ENCODE assay signal across 31 mouse cellular contexts in the genomic region with DNA sequence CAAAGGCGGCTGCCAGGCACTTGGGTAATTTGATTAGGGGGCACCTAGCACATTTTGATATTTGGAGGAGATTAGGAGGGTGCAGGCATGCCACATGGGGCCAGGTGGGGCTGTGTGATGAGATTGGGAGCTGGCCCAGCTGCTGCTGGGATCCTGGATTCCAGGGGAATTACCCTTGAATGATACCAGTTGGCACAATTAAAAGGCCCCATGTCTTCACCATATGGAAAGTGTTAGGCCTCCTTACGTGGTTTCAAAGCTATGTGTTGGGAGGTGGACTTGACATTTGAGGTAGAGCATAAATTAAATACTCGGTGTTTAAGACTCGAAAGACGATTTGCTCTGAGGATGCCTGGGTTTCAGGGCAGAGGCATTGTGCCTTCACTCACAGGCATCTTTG. TPM values are rescaled to one million over a fixed set of nuclear protein-coding genes. Genes with fewer than 3 reads are reported as not detected.
DNase-seq lines count a peak whose midpoint lies in the region; ATAC-seq and TF ChIP-seq lines count a peak whose summit lies in the region.
"Had no signal": no experiment of that assay in that cellular context is flagged by ENCODE, and none has a peak within 500 bp of the region (broad histone marks: within the 10 kb centered on the region; RNA-seq: fewer than 3 reads in every experiment).

No protein-coding gene starts in this region.

- H3K4me2 ChIP-seq in hindbrain, embryonic 12.5 days (replicated peaks): peak overlapping the region; percentile 6; the same call in 1 of the 2 replicates
- no peak overlapping the region for H3K4me2 ChIP-seq in hindbrain, embryonic 14.5 days (replicated peaks)
- H3K4me2 ChIP-seq in embryonic facial prominence, embryonic 11.5 days (ENCODE audit: low read depth, low read length): no peak overlapping the region
- H3K4me2 ChIP-seq in limb, embryonic 11.5 days (ENCODE audit: low read depth, severe bottlenecking): no peak overlapping the region
- H3K4me2 ChIP-seq: heart, embryonic 13.5 days; stomach, embryonic 15.5 days had no signal

- no peak overlapping the region for H3K27ac ChIP-seq in hindbrain, embryonic 12.5 days
- no peak overlapping the region for H3K27ac ChIP-seq in hindbrain, embryonic 14.5 days
- H3K27ac ChIP-seq in embryonic facial prominence, embryonic 11.5 days (replicated peaks; ENCODE audit: low read depth, low read length): no peak overlapping the region
- peak overlapping the region; percentile 60; the same call in 1 of the 2 replicates for H3K27ac ChIP-seq in limb, embryonic 11.5 days (replicated peaks; ENCODE audit: low read depth, low read length)
- H3K27ac ChIP-seq: gastrocnemius, adult 2 months; heart, adult 2 months; heart, embryonic 13.5 days; liver, embryonic 14.5 days; macrophage; stomach, embryonic 15.5 days had no signal

- no peak overlapping the region for H3K9ac ChIP-seq in hindbrain, embryonic 12.5 days
- H3K9ac ChIP-seq in hindbrain, embryonic 14.5 days: no peak overlapping the region
- no peak overlapping the region for H3K9ac ChIP-seq in embryonic facial prominence, embryonic 11.5 days (replicated peaks; ENCODE audit: low read length)
- no peak overlapping the region for H3K9ac ChIP-seq in limb, embryonic 11.5 days (ENCODE audit: low read length)
- H3K9ac ChIP-seq: heart, embryonic 13.5 days; liver, embryonic 14.5 days; stomach, embryonic 15.5 days had no signal

- no peaks in the 10 kb centered on the region for H3K9me3 ChIP-seq in hindbrain, embryonic 12.5 days (replicated peaks)
- H3K9me3 ChIP-seq in hindbrain, embryonic 14.5 days (ENCODE audit: control insufficient read depth, low read length): no peaks in the 10 kb centered on the region
- H3K9me3 ChIP-seq in embryonic facial prominence, embryonic 11.5 days (replicated peaks; ENCODE audit: control insufficient read depth, low read length): no peaks in the 10 kb centered on the region
- H3K9me3 ChIP-seq in limb, embryonic 11.5 days (ENCODE audit: control insufficient read depth, low read length): no peaks in the 10 kb centered on the region
- H3K9me3 ChIP-seq: heart, embryonic 13.5 days; stomach, embryonic 15.5 days had no signal

- H3K4me1 ChIP-seq in hindbrain, embryonic 12.5 days: peaks cover 60% of the 10 kb centered on the region
- peaks cover 29% of the 10 kb centered on the region for H3K4me1 ChIP-seq in hindbrain, embryonic 14.5 days (replicated peaks; ENCODE audit: control insufficient read depth, insufficient read depth, low read length)
- peaks cover 14% of the 10 kb centered on the region for H3K4me1 ChIP-seq in embryonic facial prominence, embryonic 11.5 days (ENCODE audit: control insufficient read depth, insufficient read depth, low read length)
- H3K4me1 ChIP-seq in limb, embryonic 11.5 days (ENCODE audit: control insufficient read depth, insufficient read depth, low read length): peaks cover 48% of the 10 kb centered on the region

- no peak overlapping the region for H3K4me3 ChIP-seq in hindbrain, embryonic 12.5 days
- no peak overlapping the region for H3K4me3 ChIP-seq in hindbrain, embryonic 14.5 days (replicated peaks; ENCODE audit: low read length)
- H3K4me3 ChIP-seq in embryonic facial prominence, embryonic 11.5 days (ENCODE audit: low read depth, low read length): no peak overlapping the region
- no peak overlapping the region for H3K4me3 ChIP-seq in limb, embryonic 11.5 days (ENCODE audit: low read depth, low read length)
- H3K4me3 ChIP-seq: gastrocnemius, adult 2 months; heart, adult 2 months; heart, embryonic 13.5 days; stomach, embryonic 15.5 days had no signal

- peaks cover 15% of the 10 kb centered on the region; the same call in 1 of the 2 replicates for H3K36me3 ChIP-seq in hindbrain, embryonic 12.5 days
- no peaks in the 10 kb centered on the region for H3K36me3 ChIP-seq in hindbrain, embryonic 14.5 days (replicated peaks; ENCODE audit: control insufficient read depth, insufficient read depth)
- peaks cover 4% of the 10 kb centered on the region for H3K36me3 ChIP-seq in embryonic facial prominence, embryonic 11.5 days (replicated peaks; ENCODE audit: control insufficient read depth, insufficient read depth, low read depth, low read length)
- no peaks in the 10 kb centered on the region for H3K36me3 ChIP-seq in limb, embryonic 11.5 days (ENCODE audit: control insufficient read depth, insufficient read depth, low read length)
- H3K36me3 ChIP-seq: stomach, embryonic 15.5 days had no signal

- no peak for DNase-seq in hindbrain, embryonic 14.5 days (ENCODE audit: low spot score)
- DNase-seq in brain, embryonic 14.5 days (ENCODE audit: low read depth): peak; percentile 32
- peak; percentile 68 for DNase-seq in embryonic facial prominence, embryonic 11.5 days (ENCODE audit: low spot score)
- DNase-seq in limb, embryonic 11.5 days (ENCODE audit: low spot score): peak; percentile 42
- no peak for DNase-seq in kidney, adult 11 months
- DNase-seq in spleen, postnatal 14 days (ENCODE audit: low spot score in 2 of 2): no peak
- no peak for DNase-seq in adrenal gland, postnatal 25 days
- DNase-seq: adrenal gland, adult 2 months; cerebellum, adult 9-10 months; embryo, embryonic 11 days; gastrocnemius, adult 2 months; gastrocnemius, postnatal 36 days; heart, adult 2 months; heart, postnatal 10 days; kidney, postnatal 14 days; layer of hippocampus, adult 9-11 months; liver; lung, adult 2 months; lung, postnatal 10 days; right cerebral cortex, postnatal 14 days had no signal

- TF ChIP-seq CTCF in brain, embryonic 14.5 days (IDR thresholded peaks at IDR 0.05; ENCODE audit: borderline replicate concordance, extremely low read depth, insufficient read depth, insufficient read length): no peak

- 69% methylated on average over 5 of the region's 5 CpGs for WGBS in hindbrain, embryonic 12.5 days
- 75% methylated on average over 5 of the region's 5 CpGs for WGBS in hindbrain, embryonic 14.5 days
- 39% methylated on average over 5 of the region's 5 CpGs for WGBS in embryonic facial prominence, embryonic 11.5 days
- 12% methylated on average over 5 of the region's 5 CpGs for WGBS in limb, embryonic 11.5 days

- H3K27me3 ChIP-seq in hindbrain, embryonic 12.5 days: no peaks in the 10 kb centered on the region
- no peaks in the 10 kb centered on the region for H3K27me3 ChIP-seq in hindbrain, embryonic 14.5 days (ENCODE audit: control insufficient read depth, insufficient read depth, low read length)
- H3K27me3 ChIP-seq in embryonic facial prominence, embryonic 11.5 days (ENCODE audit: control insufficient read depth, insufficient read depth, low read length): no peaks in the 10 kb centered on the region
- H3K27me3 ChIP-seq in limb, embryonic 11.5 days (ENCODE audit: control insufficient read depth, insufficient read depth, low read length): no peaks in the 10 kb centered on the region

- no peak for TF ChIP-seq POLR2A in brain, embryonic 14.5 days (IDR thresholded peaks at IDR 0.05; ENCODE audit: borderline replicate concordance, extremely low read depth, insufficient read depth, insufficient read length, poor library complexity, severe bottlenecking)

- ATAC-seq in hindbrain, embryonic 12.5 days (ENCODE audit: low FRiP score): no peak
- ATAC-seq in hindbrain, embryonic 14.5 days (ENCODE audit: low FRiP score): no peak
- no peak for ATAC-seq in embryonic facial prominence, embryonic 11.5 days (replicated peaks; ENCODE audit: insufficient number of reproducible peaks, low FRiP score, low TSS enrichment, low read depth)
- no peak for ATAC-seq in limb, embryonic 11.5 days (ENCODE audit: insufficient number of reproducible peaks, low FRiP score, low TSS enrichment, low read depth)
- ATAC-seq: activated CD4-positive, CD25-positive, alpha-beta regulatory T cell, adult 4 months; intestine, embryonic 16.5 days had no signal

RNA-seq across cellular contexts. Expression of gene Nkd1, which starts 5.1 kb away (rescaled TPM):
- 106 and 111 TPM in 2 replicates for polyA plus RNA-seq in hindbrain, embryonic 12.5 days (2016; fragmentation: Nextera tagmentation; extraction: Ambion mirVana)
- 45.3 and 57.6 TPM in 2 replicates for polyA plus RNA-seq in hindbrain, embryonic 14.5 days (2014; fragmentation: Nextera tagmentation; extraction: Ambion mirVana)
- polyA plus RNA-seq in brain, embryonic 14.5 days (2012; rRNA removed): 49.1 and 68.5 TPM in 2 replicates
- 45.0 and 50.7 TPM in 2 replicates for polyA plus RNA-seq in embryonic facial prominence, embryonic 11.5 days (2014; fragmentation: Nextera tagmentation; extraction: Ambion mirVana)
- 47.6 and 52.8 TPM in 2 replicates for polyA plus RNA-seq in limb, embryonic 11.5 days (2014; fragmentation: Nextera tagmentation; extraction: Ambion mirVana)
- total RNA-seq in adrenal gland, postnatal 25 days (2021): 44.0 and 44.8 TPM in 2 replicates
- total RNA-seq: hematopoietic stem cell, adult 5-6 weeks; megakaryocyte-erythroid progenitor cell, adult 5-6 weeks; monocyte, adult 5-6 weeks had no signal
- polyA plus RNA-seq: activated CD4-positive, CD25-positive, alpha-beta regulatory T cell, adult 4 months; C2C12; macrophage had no signal

Comparison
In these comparisons a context has a peak if more than half of its experiments do, and no peak if none do; other contexts are left out.
1. DNase-seq: peak in brain, embryonic 14.5 days (single experiment), embryonic facial prominence, embryonic 11.5 days (single experiment) and limb, embryonic 11.5 days (single experiment); none in hindbrain, embryonic 14.5 days (single experiment), kidney, adult 11 months (single experiment), spleen, postnatal 14 days (0 of 2) and adrenal gland, postnatal 25 days (single experiment).